Mouse (Mus musculus) midbrain, postnatal 0 days (tissue): ENCODE measurements around the gene Tnfrsf26. TPM values are rescaled to one million over a fixed set of nuclear protein-coding genes. Genes with fewer than 3 reads are reported as not detected.
A peak's percentile ranks its signal among the peaks of the same experiment; 100 is the strongest.

Source experiments
- ATAC-seq: fragments of 200-750 bp; cut with Nextera tagmentation; 2 replicates; pipeline ENCODE4 v1.8.0; 2017; ENCODE audit warnings: moderate number of reproducible peaks, mild to moderate bottlenecking, moderate TSS enrichment, moderate library complexity; ENCODE audit not compliant: low FRiP score
- DNase-seq: peaks from one replicate; pipeline ENCODE4 v3.0.0-alpha.2; 2015; ENCODE audit warnings: low spot score
- H3K27ac ChIP-seq: fragments of 300-500 bp; sonication (generic); 2 replicates; pipeline ENCODE4 v1.5.1; 2014; ENCODE audit warnings: low read depth, mild to moderate bottlenecking, low read length, mixed read lengths
- H3K27me3 ChIP-seq: fragments of 300-500 bp; sonication (generic); 2 replicates; pipeline ENCODE4 v1.6.1; 2014; ENCODE audit warnings: low read length, control low read depth, mixed read lengths; ENCODE audit not compliant: insufficient read depth
- H3K36me3 ChIP-seq: fragments of 300-500 bp; sonication (generic); 2 replicates; pipeline ENCODE4 v1.6.1; 2014; ENCODE audit warnings: low read length, control low read depth, mixed read lengths; ENCODE audit not compliant: insufficient read depth
- H3K4me1 ChIP-seq: fragments of 300-500 bp; sonication (generic); 2 replicates; pipeline ENCODE4 v1.6.1; 2014; ENCODE audit warnings: mild to moderate bottlenecking, control low read depth, antibody characterized with exemption, low read length, mixed read lengths; ENCODE audit not compliant: insufficient read depth
- H3K4me2 ChIP-seq: fragments of 300-500 bp; sonication (generic); 2 replicates; pipeline ENCODE4 v1.6.1; 2014; ENCODE audit warnings: low read depth, mild to moderate bottlenecking, low read length, mixed read lengths; ENCODE audit not compliant: poor library complexity, severe bottlenecking
- H3K4me3 ChIP-seq: fragments of 300-500 bp; sonication (generic); 2 replicates; pipeline ENCODE4 v1.5.1; 2014; ENCODE audit warnings: low read depth, mild to moderate bottlenecking, low read length, moderate library complexity
- H3K9ac ChIP-seq: fragments of 300-500 bp; sonication (generic); replicated peaks from 2 replicates; pipeline ENCODE4 v1.6.1; 2014; ENCODE audit warnings: mild to moderate bottlenecking, low read length, moderate library complexity, mixed read lengths; ENCODE audit not compliant: poor library complexity, severe bottlenecking
- H3K9me3 ChIP-seq: fragments of 300-500 bp; sonication (generic); 2 replicates; pipeline ENCODE4 v1.6.1; 2016; ENCODE audit warnings: low read length, control low read depth
- CTCF ChIP-seq: IDR thresholded peaks from 2 replicates; pipeline ENCODE4 v1.5.1; 2016; ENCODE audit warnings: antibody characterized with exemption, mild to moderate bottlenecking
- WGBS: fragments of 180-500 bp; shearing (Covaris S2); extraction: QIAGEN DNeasy Blood & Tissue Kit; methylation state at CpG from one replicate; pipeline ENCODE4 v1.1.7; 2014; 5-methylcytosine and 5-hydroxymethylcytosine counted together
- polyA plus RNA-seq: library from polyadenylated mRNA; unstranded; fragments of >200 nt; fragmentation: Nextera tagmentation; extraction: Ambion mirVana; gene quantifications from 2 replicates; pipeline ENCODE4 v1.2.1, GENCODE M21; 2015
- total RNA-seq: library from RNA; depleted of rRNA; stranded (reverse); fragments of >200 nt; gene quantifications from 2 replicates; pipeline ENCODE4 v1.2.3, GENCODE M21; 2014

The Tnfrsf26 gene
- total and polyA plus RNA-seq, 2 experiments from 2014 or later, result 0.05 to 0.11 TPM

DNA sequence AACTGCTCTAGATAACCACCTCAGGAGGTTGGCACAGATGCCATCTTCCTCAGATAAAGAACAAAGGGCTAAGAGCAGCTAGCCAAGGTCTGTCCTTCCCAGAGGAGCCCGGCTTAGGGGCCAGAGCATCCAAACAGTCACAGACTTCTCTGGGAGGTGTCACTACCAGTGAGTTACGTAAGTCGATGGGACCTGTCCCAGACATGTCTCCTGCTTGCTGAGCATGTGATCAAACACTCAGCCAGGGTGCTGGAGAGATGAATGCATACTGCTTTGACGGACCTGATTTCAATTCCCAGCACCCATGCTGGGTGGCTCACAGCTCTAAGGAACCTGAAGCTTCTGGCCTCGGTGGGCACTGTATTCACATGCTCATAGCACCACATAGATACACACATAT, 40.9 kb downstream of the Tnfrsf26 start:
- Histone ChIP-seq H3K4me2 (no peak overlapping the region), H3K27me3 (no peaks in the 10 kb centered on the region), H3K9me3 (no peaks in the 10 kb centered on the region), H3K4me3 (no peak overlapping the region), H3K9ac (no peak overlapping the region), H3K4me1 (no peaks in the 10 kb centered on the region), H3K36me3 (peaks cover 75% of the 10 kb centered on the region), H3K27ac (no peak overlapping the region)
- ATAC-seq (no peak), DNase-seq (no peak)
- 88% methylated on average over 5 of the region's 5 CpGs for WGBS
- TF ChIP-seq CTCF, result no peak

DNA sequence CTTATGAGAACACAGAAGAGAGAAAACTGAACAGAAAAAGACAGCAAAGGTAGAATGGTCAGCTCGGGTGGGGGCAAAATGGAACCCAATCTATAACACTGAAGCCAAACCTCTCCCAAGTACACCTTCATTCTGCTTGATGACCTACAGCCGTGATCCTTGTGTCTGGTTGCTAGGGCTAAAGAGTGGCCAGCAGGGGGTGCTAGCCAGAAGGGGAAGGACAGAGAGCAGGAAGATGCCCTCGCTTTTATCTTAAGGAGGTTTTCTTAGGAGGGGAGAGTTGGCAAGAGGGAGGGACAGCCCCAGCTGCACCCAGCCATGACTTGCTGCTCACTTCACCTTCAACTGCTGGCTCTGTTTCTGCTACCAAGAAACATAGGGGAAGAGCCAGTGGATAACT, 44.6 kb downstream of the Tnfrsf26 start:
- Histone ChIP-seq H3K36me3 (peaks cover 81% of the 10 kb centered on the region), H3K4me1 (no peaks in the 10 kb centered on the region), H3K27ac (no peak overlapping the region), H3K9ac (no peak overlapping the region), H3K4me2 (no peak overlapping the region), H3K27me3 (no peaks in the 10 kb centered on the region), H3K9me3 (no peaks in the 10 kb centered on the region), H3K4me3 (no peak overlapping the region)
- DNase-seq (peak; percentile 51), ATAC-seq (no peak)
- WGBS, result 31% methylated on average over 3 of the region's 3 CpGs
- peak; percentile 82 for TF ChIP-seq CTCF

DNA sequence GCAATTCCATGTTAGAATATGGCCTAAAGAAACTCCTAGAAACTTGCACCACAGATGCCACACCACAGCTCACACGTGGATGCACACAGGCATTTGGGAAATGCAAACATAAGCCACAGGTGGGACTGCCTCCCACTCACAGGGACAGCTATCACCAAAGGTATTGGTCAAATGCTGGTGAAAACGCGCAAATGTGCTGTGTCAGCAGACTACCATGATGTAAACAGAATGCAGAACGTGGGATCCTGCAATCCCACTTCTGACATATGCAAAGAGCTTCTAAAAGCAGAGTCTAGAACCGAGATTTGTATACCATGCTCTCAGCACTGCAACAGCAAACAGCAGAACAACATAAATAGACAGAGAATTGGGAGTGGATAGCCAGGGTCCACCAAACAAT, 45.5 kb downstream of the Tnfrsf26 start:
- no peak overlapping the region for H3K9ac ChIP-seq
- no peak overlapping the region for H3K27ac ChIP-seq
- no peak overlapping the region for H3K4me3 ChIP-seq
- H3K27me3 ChIP-seq, result no peaks in the 10 kb centered on the region
- WGBS, result 95% methylated on average over 5 of the region's 5 CpGs
- ATAC-seq, result no peak
- TF ChIP-seq CTCF, result no peak
- no peak overlapping the region for H3K4me2 ChIP-seq
- no peaks in the 10 kb centered on the region for H3K9me3 ChIP-seq
- DNase-seq, result no peak
- peaks cover 77% of the 10 kb centered on the region for H3K36me3 ChIP-seq
- H3K4me1 ChIP-seq, result no peaks in the 10 kb centered on the region

DNA sequence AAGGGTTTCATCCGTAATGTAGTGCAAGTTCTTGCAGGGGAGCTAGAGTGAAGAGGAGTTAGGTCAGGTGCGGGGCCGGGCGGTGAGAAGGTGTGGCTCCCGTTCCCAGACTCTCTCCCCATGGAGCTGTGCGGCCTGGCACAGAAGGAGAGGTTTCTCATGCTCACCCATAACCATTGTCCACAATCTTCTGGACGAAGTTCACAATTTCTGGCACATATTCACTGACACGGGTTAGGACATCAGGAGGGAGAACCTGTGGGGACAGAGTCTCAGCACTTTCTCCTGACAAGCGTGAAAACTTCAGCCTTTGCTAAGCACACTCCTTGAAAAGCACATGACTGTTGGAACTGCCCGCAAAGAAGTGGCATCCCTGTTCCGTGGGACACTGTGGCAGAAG, 52.8 kb downstream of the Tnfrsf26 start:
- TF ChIP-seq CTCF, result no peak
- 96% methylated on average over 11 of the region's 11 CpGs for WGBS
- ATAC-seq, result no peak
- Histone ChIP-seq H3K36me3 (peaks cover 89% of the 10 kb centered on the region), H3K9ac (no peak overlapping the region), H3K4me1 (no peaks in the 10 kb centered on the region), H3K27me3 (no peaks in the 10 kb centered on the region), H3K4me2 (no peak overlapping the region), H3K4me3 (no peak overlapping the region), H3K9me3 (no peaks in the 10 kb centered on the region), H3K27ac (no peak overlapping the region)
- DNase-seq, result no peak

DNA sequence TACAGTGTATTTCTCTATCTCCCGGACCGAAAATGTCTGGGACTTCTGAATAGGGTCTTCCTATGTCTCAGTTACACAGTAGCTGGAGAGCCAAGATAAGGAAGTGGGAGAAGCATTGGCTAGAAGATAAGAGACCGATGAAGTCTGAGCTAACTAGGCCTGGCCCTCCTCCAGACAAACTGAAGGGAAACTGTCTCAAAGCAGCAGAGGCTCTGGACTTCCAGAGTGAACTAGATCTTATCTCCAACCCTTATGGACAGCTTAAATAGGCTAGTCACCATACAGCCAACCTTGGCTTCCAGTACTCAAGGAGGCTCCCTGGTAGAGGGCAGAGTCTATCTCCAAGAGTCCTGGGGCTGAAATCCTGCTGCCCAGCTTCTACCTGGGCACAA, 62.9 kb downstream of the Tnfrsf26 start:
- ATAC-seq (no peak), DNase-seq (no peak)
- no peaks in the 10 kb centered on the region for H3K9me3 ChIP-seq
- no peaks in the 10 kb centered on the region for H3K4me1 ChIP-seq
- 99% methylated on average over 3 of the region's 3 CpGs for WGBS
- TF ChIP-seq CTCF, result no peak
- no peak overlapping the region for H3K4me3 ChIP-seq
- no peak overlapping the region for H3K4me2 ChIP-seq
- H3K36me3 ChIP-seq, result peaks cover 84% of the 10 kb centered on the region
- H3K9ac ChIP-seq, result no peak overlapping the region
- no peaks in the 10 kb centered on the region for H3K27me3 ChIP-seq
- H3K27ac ChIP-seq, result no peak overlapping the region

DNA sequence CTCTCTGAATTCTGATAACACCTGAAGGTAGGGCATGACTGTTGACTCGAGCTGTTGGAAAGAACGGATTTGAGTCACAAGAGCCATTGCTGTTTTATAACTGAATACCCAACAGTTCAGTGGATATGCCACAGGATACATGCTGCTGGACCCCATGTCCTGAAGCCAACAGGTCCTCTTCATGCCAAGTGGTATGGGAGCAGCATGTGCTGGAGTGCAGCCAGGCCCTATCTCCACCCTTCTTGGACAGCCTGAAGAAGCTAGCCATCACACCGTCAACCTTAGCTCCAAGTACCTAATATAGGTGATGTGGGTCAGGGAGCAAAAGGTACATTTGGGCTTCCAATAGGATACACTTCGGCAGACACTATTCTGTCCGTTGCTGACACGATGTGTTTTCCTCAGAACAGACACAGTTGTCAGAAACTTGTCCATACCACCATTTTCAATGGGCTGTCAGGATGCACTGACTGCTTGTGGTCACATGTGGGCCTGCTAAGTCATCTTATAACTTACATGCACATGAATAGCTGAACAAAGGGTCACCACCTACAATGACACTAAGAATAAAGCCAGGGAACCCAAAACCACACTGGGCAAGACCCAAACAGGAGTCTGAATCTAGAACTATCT, 63.4 kb downstream of the Tnfrsf26 start:
- ATAC-seq, result no peak
- no peak for DNase-seq
- no peaks in the 10 kb centered on the region for H3K27me3 ChIP-seq
- no peak overlapping the region for H3K4me2 ChIP-seq
- WGBS, result 96% methylated on average over 6 of the region's 6 CpGs
- no peak overlapping the region for H3K4me3 ChIP-seq
- no peak overlapping the region for H3K27ac ChIP-seq
- no peak overlapping the region for H3K9ac ChIP-seq
- H3K36me3 ChIP-seq, result peaks cover 84% of the 10 kb centered on the region
- H3K9me3 ChIP-seq, result no peaks in the 10 kb centered on the region
- no peak for TF ChIP-seq CTCF
- no peaks in the 10 kb centered on the region for H3K4me1 ChIP-seq
